Mouse (Mus musculus): ENCODE measurements around the gene Ccl1. TPM values are rescaled to one million over a fixed set of nuclear protein-coding genes. Genes with fewer than 3 reads are reported as not detected.

Gene Ccl1
- polyA plus RNA-seq (2012; ENCODE audit: insufficient read depth, insufficient read length, missing spikeins) = not detected in 2 replicates

DNA sequence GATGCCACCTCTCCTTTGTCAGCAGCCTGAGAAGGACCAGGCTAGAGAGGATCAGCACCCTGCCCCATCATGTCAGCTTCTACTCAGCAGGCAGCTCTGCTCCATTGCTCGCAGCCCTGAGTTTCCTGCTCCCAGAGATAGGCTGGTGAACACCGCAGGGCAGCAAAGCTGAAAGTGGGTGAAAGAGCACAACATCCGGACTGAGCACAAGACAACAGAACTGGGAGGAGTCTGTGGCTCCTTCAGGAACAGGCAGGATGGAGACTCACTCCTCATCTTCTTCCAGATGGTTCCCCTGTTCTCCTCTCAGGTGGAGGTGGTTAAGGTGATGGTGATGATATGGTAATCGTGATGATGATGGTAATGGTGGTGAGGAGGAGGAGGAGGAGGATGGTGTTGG, at the start of gene Ccl1:
Ccl1 (minus strand) TSS at position 101 of the 400 bp plus-strand sequence.
- TF ChIP-seq POLR2A (IDR thresholded peaks at IDR 0.05; ENCODE audit: borderline replicate concordance, low read depth, low read length) (no peak), CTCF (IDR thresholded peaks at IDR 0.05; ENCODE audit: low read depth, low read length) (no peak)
- no peaks in the 10 kb centered on the region for H3K4me1 ChIP-seq (ENCODE audit: control insufficient read depth, insufficient read depth, low read length)
- no peak within 1 kb of the TSS for H3K27ac ChIP-seq (ENCODE audit: insufficient read depth, low read depth, low read length)
- H3K4me3 ChIP-seq (ENCODE audit: insufficient read depth, low read length) = no peak within 1 kb of the TSS

GRCm38 (mm10) chr11:82351039-82351438, 45.5 kb upstream of the Ccl1 start:
- H3K4me1 ChIP-seq (ENCODE audit: control insufficient read depth, insufficient read depth, low read length) = no peaks in the 10 kb centered on the region; the same call in 1 of the 2 replicates
- TF ChIP-seq POLR2A (IDR thresholded peaks at IDR 0.05; ENCODE audit: borderline replicate concordance, low read depth, low read length) (no peak), CTCF (IDR thresholded peaks at IDR 0.05; ENCODE audit: low read depth, low read length) (no peak)
- no peak overlapping the region for H3K4me3 ChIP-seq (ENCODE audit: insufficient read depth, low read length)
- H3K27ac ChIP-seq (ENCODE audit: insufficient read depth, low read depth, low read length) = no peak overlapping the region

- H3K4me3 ChIP-seq (ENCODE audit: insufficient read depth, low read length) = no peak overlapping the region
- no peak for TF ChIP-seq CTCF (IDR thresholded peaks at IDR 0.05; ENCODE audit: low read depth, low read length)
- no peak for TF ChIP-seq POLR2A (IDR thresholded peaks at IDR 0.05; ENCODE audit: borderline replicate concordance, low read depth, low read length)
Measured at GRCm38 (mm10) chr11:82340900-82341299, 35.4 kb upstream of the Ccl1 start.

DNA sequence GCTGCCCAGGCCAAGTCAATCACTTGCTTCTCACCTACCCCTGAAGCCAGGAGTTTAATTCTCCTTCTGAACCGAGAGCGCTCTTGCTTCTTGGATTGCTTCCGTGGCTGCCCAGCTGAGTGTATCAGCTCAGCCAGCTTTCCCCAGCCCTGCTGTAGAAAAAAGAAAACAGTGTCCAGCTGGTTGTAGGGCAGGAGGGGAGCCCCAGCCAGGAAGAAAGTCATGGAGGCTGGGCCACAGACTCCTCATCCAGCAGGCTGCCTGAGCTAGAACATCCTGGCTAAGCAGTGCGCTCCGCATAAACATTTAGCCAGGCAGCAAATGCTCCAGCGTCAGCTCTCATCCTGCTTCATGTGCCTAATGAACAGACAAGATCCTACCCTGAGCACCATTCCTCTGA, 34.9 kb upstream of the Ccl1 start:
- Histone ChIP-seq H3K4me1 (ENCODE audit: control insufficient read depth, insufficient read depth, low read length) (no peaks in the 10 kb centered on the region), H3K4me3 (ENCODE audit: insufficient read depth, low read length) (no peak overlapping the region), H3K27ac (ENCODE audit: insufficient read depth, low read depth, low read length) (no peak overlapping the region)
- TF ChIP-seq CTCF (IDR thresholded peaks at IDR 0.05; ENCODE audit: low read depth, low read length) = no peak
- TF ChIP-seq POLR2A (IDR thresholded peaks at IDR 0.05; ENCODE audit: borderline replicate concordance, low read depth, low read length) = no peak

More at GRCm38 (mm10) chr11:82340900-82341299, 35.4 kb upstream of the Ccl1 start:
- no peaks in the 10 kb centered on the region for H3K4me1 ChIP-seq (ENCODE audit: control insufficient read depth, insufficient read depth, low read length)
- no peak overlapping the region for H3K27ac ChIP-seq (ENCODE audit: insufficient read depth, low read depth, low read length)

DNA sequence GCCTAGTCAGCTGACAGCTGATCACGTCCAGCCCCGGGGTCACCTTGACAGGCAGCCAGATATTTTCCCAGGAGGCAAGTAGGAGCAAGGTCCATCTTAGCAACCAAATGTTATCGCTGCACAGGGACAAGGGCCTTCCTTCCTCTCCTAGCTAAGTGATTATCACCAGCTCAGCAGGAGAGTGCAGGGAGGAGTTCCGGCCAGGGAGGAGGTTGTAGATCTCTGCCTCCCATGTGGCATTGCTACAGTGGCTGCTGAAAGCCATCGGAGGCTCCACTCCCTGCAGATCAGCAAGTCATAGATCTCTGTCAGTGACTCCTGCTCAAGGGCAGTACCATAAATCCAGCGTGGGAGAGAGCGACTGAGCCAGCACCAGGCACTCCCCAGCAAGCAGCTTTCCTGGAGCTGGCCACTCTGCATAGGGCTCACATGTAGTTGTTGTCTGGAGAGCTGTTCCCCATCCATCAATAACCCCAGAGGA, 34.5 kb upstream of the Ccl1 start:
- Histone ChIP-seq H3K4me3 (ENCODE audit: insufficient read depth, low read length) (no peak overlapping the region), H3K4me1 (ENCODE audit: control insufficient read depth, insufficient read depth, low read length) (no peaks in the 10 kb centered on the region), H3K27ac (ENCODE audit: insufficient read depth, low read depth, low read length) (no peak overlapping the region)
- no peak for TF ChIP-seq CTCF (IDR thresholded peaks at IDR 0.05; ENCODE audit: low read depth, low read length)
- no peak for TF ChIP-seq POLR2A (IDR thresholded peaks at IDR 0.05; ENCODE audit: borderline replicate concordance, low read depth, low read length)

- H3K4me1 ChIP-seq (ENCODE audit: control insufficient read depth, insufficient read depth, low read length) = no peaks in the 10 kb centered on the region
- no peak overlapping the region for H3K4me3 ChIP-seq (ENCODE audit: insufficient read depth, low read length)
- TF ChIP-seq POLR2A (IDR thresholded peaks at IDR 0.05; ENCODE audit: borderline replicate concordance, low read depth, low read length) (no peak), CTCF (IDR thresholded peaks at IDR 0.05; ENCODE audit: low read depth, low read length) (no peak)
- no peak overlapping the region for H3K27ac ChIP-seq (ENCODE audit: insufficient read depth, low read depth, low read length)
Measured at GRCm38 (mm10) chr11:82313153-82313552, 7.7 kb upstream of the Ccl1 start.

DNA sequence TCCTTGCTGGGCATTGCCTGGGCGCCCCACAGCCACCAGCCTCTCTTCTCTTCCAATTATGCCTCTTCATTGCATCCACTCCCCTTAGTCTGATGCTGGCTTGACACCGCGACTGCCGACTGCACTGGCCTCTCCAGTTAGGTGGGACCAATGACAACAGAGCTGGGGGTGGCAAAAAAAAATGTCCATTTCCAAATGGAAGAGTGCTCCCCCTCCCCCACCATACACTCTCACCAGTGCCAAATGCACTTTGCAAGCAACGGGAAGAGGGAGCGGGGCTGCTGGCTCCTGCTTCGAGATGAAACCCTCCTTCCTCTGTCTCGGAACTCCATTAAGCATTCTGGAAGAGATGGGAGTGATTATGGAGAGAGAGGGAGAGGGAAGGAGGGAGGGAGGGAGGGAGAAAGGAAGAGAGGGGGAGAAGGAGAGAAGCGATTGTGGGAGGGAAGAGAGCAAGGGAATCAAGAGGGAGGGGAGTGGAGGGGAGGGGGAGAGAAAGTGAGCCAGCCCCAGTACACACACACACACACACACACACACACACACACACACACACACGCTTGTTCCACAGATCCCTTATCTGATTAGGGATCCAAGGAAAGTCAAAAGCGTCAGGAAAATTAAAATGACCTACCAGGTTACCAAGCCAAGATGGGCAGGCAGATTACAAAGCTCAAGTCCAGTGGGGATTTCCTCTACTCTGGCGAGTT, 5.0 kb upstream of the Ccl1 start:
- H3K4me1 ChIP-seq (ENCODE audit: control insufficient read depth, insufficient read depth, low read length) = no peaks in the 10 kb centered on the region
- TF ChIP-seq POLR2A (IDR thresholded peaks at IDR 0.05; ENCODE audit: borderline replicate concordance, low read depth, low read length) = no peak
- no peak for TF ChIP-seq CTCF (IDR thresholded peaks at IDR 0.05; ENCODE audit: low read depth, low read length)
- no peak overlapping the region for H3K4me3 ChIP-seq (ENCODE audit: insufficient read depth, low read length)
- H3K27ac ChIP-seq (ENCODE audit: insufficient read depth, low read depth, low read length) = no peak overlapping the region

- TF ChIP-seq CTCF (IDR thresholded peaks at IDR 0.05; ENCODE audit: low read depth, low read length) (no peak), POLR2A (IDR thresholded peaks at IDR 0.05; ENCODE audit: borderline replicate concordance, low read depth, low read length) (no peak)
- H3K4me1 ChIP-seq (ENCODE audit: control insufficient read depth, insufficient read depth, low read length) = no peaks in the 10 kb centered on the region
- no peak overlapping the region for H3K27ac ChIP-seq (ENCODE audit: insufficient read depth, low read depth, low read length)
- no peak overlapping the region for H3K4me3 ChIP-seq (ENCODE audit: insufficient read depth, low read length)
Measured at GRCm38 (mm10) chr11:82297895-82298294, 7.6 kb downstream of the Ccl1 start.

DNA sequence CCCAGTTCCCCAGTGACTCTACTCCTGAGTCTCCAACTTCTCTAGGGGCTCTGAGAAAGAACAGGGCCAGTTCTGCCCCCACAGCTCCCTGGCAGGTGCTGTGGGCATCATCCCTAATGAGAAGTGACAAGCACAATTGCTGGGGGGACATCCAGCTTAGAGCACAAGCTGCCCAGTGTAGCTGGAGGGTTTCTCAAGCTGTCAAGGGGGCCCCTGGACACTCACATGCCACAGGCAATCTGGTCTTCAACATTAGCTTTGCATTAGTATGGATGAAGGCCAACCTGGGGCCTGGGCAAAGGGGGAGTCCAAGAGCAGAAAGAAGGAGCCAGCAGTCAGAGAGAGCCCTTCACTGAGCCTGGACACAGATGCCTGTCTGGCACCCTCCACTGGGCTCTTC, 14.6 kb downstream of the Ccl1 start:
- Histone ChIP-seq H3K27ac (ENCODE audit: insufficient read depth, low read depth, low read length) (no peak overlapping the region), H3K4me3 (ENCODE audit: insufficient read depth, low read length) (no peak overlapping the region), H3K4me1 (ENCODE audit: control insufficient read depth, insufficient read depth, low read length) (no peaks in the 10 kb centered on the region)
- TF ChIP-seq POLR2A (IDR thresholded peaks at IDR 0.05; ENCODE audit: borderline replicate concordance, low read depth, low read length) (no peak), CTCF (IDR thresholded peaks at IDR 0.05; ENCODE audit: low read depth, low read length) (no peak)

DNA sequence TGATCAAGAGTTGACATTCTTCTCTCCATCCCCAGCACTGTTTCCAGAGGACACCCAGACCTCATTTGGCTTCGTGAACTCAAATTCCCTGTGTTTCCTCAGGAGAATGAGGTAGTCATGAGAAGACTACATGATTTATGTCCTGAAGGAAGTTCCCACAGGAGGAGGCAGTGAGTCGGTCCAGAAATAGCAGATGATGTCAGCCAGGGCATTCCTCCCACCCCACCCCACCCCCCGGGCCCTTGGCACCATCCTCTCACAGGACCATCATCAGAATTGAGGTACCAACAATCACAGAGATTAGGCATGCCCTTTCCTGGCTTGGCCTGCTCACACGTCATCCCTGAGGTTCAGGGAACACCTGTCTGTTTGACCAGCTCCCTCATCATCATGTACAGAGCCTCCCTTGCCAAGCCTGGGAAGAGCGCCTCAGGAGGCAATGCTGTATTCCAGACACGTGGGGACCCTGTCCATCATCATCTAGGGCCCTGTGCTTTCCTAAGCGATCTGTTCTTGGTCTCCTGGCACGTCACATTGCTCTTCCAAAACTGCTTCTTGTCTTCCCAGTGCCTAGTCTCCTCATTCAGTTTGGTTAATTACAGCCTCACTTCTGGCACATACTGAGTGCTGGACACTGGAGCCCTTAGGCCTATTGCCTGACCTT, 31.2 kb downstream of the Ccl1 start:
- Histone ChIP-seq H3K4me1 (ENCODE audit: control insufficient read depth, insufficient read depth, low read length) (no peaks in the 10 kb centered on the region), H3K27ac (ENCODE audit: insufficient read depth, low read depth, low read length) (no peak overlapping the region), H3K4me3 (ENCODE audit: insufficient read depth, low read length) (no peak overlapping the region)
- TF ChIP-seq POLR2A (IDR thresholded peaks at IDR 0.05; ENCODE audit: borderline replicate concordance, low read depth, low read length) = no peak
- TF ChIP-seq CTCF (IDR thresholded peaks at IDR 0.05; ENCODE audit: low read depth, low read length) = no peak
